Mouse (Mus musculus): Measurements from ENCODE around the gene Eif4e. TPM values are rescaled to one million over a fixed set of nuclear protein-coding genes. Genes with fewer than 3 reads are reported as not detected.

Eif4e gene
- polyA plus RNA-seq, 1 experiment, result 8.6 TPM

DNA sequence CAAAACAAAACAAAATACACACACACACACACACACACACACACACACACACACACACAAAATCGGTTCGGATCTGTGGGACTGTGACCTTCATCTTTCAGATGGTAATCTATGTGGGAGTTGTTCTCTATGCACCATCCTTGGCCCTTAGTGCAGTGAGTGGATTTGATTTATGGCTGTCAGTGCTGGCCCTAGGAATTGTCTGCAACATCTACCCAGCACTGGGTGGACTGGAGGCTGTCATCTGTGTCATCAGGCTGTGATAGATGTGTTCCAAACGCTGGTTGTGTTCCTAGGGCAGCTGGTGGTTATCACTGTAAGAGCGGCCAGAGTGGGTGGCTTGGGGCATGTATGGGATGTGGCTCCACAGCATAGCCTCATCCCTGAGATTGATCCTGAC is 75.1 kb downstream of the Eif4e start:
- TF ChIP-seq FLI1 (IDR thresholded peaks at IDR 0.05; ENCODE audit: low read length), result no peak
- no peak for TF ChIP-seq GATA1 (IDR thresholded peaks at IDR 0.05; ENCODE audit: borderline replicate concordance, low read length)
- H3K36me3 ChIP-seq (replicated peaks; ENCODE audit: low read length), result no peaks in the 10 kb centered on the region
- H3K27me3 ChIP-seq (replicated peaks), result peaks cover 3% of the 10 kb centered on the region
- peaks cover 3% of the 10 kb centered on the region; the same call in 1 of the 2 replicates for H3K4me1 ChIP-seq
- no peaks in the 10 kb centered on the region for H3K9me3 ChIP-seq
- H3K4me3 ChIP-seq (replicated peaks), result no peak overlapping the region

GRCm38 (mm10) chr3:138605132-138605531 is 79.2 kb downstream of the Eif4e start:
- H3K27me3 ChIP-seq (replicated peaks), result peaks cover 11% of the 10 kb centered on the region
- H3K4me1 ChIP-seq, result peaks cover 13% of the 10 kb centered on the region
- no peaks in the 10 kb centered on the region for H3K36me3 ChIP-seq (replicated peaks; ENCODE audit: low read length)
- no peak for TF ChIP-seq GATA1 (IDR thresholded peaks at IDR 0.05; ENCODE audit: borderline replicate concordance, low read length)
- no peak for TF ChIP-seq FLI1 (IDR thresholded peaks at IDR 0.05; ENCODE audit: low read length)
- no peak overlapping the region for H3K4me3 ChIP-seq (replicated peaks)
- H3K9me3 ChIP-seq, result no peaks in the 10 kb centered on the region

- peaks cover 24% of the 10 kb centered on the region for H3K4me1 ChIP-seq
- no peaks in the 10 kb centered on the region for H3K36me3 ChIP-seq (replicated peaks; ENCODE audit: low read length)
- no peaks in the 10 kb centered on the region for H3K9me3 ChIP-seq
- TF ChIP-seq FLI1 (IDR thresholded peaks at IDR 0.05; ENCODE audit: low read length) (no peak), GATA1 (IDR thresholded peaks at IDR 0.05; ENCODE audit: borderline replicate concordance, low read length) (no peak)
- H3K4me3 ChIP-seq (replicated peaks), result no peak overlapping the region
- H3K27me3 ChIP-seq (replicated peaks), result peaks cover 21% of the 10 kb centered on the region
These were observed 82.7 kb downstream of the Eif4e start for GRCm38 (mm10) chr3:138608665-138609064.

Other genes starting within 250 kb of the Eif4e start
- gene Adh6a, start 212.9 kb upstream of the Eif4e start, polyA plus RNA-seq (2012; ENCODE audit: insufficient read depth, low replicate concordance), result not detected in 2 replicates
- gene Adh6b, start 184.4 kb upstream of the Eif4e start, polyA plus RNA-seq (2012; ENCODE audit: insufficient read depth, low replicate concordance), result not detected in 2 replicates
- not detected in 2 replicates for gene Adh4, start 110.7 kb upstream of the Eif4e start, polyA plus RNA-seq (2012; ENCODE audit: insufficient read depth, low replicate concordance)
- 2.5 and 12.6 TPM in 2 replicates for gene Adh5, start 83.1 kb upstream of the Eif4e start, polyA plus RNA-seq (2012; ENCODE audit: insufficient read depth, low replicate concordance)
- 10.2 and 16.6 TPM in 2 replicates for gene Metap1, start 36.7 kb upstream of the Eif4e start, polyA plus RNA-seq (2012; ENCODE audit: insufficient read depth, low replicate concordance)
- 3.4 TPM in 1 of 2 replicates, not detected in the other for gene Tspan5, start 216.0 kb downstream of the Eif4e start, polyA plus RNA-seq (2012; ENCODE audit: insufficient read depth, low replicate concordance)